Mouse (Mus musculus): ENCODE measurements around the gene Sept11.
A peak's percentile ranks its signal among the peaks of the same experiment; 100 is the strongest.

Gene Sept11

DNA sequence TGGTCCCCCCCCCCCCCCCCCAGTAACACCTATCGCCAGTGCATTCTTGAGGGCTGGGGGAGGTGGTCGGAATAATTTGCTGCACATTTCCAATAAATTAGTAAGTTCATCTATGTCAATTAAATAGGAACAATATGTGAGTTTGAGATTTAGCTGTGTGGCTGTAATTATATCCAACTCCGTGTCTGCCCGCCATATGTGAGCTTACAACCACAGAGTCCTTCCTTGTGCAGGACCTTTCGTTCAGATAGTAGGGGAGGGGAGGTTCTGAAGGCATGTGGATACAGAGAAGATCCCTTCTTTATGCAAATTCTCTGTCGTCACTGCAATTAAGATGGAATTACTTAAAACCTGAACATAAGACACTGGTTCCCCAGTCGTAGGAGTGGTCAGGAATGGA, 2.1 kb downstream of the Sept11 start:
- DNase-seq (ENCODE audit: low spot score): peak; percentile 50

DNA sequence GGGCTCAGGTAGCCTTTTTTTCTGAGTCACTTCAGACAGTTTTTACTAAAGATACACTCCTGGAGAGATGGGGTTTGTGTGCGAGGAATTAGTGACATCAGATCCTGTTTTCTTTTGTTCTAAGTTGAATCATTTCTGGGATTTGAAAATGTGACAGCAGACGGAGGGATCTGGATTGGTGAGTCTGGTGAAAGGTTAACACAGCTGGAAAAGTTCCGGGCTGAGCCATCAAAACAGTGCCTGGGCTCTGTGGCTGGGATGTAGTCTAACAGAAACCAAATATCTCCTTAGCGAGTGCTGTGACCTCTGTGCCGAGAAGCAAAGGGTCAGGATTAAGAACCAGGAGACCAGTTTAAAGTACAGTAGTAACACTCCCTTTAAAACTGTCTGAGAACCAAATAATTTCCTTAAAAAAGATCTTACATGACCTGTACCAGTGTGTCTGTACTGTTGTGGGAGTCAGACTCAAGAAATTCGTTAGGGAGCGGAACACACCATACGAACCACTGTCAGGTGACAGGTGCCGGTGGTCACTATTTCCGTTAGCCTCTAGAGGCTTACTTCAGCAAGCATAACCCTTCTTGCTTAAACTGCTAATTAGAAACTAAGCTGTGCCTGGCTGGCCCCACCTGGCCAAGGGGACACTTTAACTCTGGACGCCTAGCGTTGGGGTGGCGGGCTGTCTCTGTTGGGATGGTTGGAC, 4.1 kb downstream of the Sept11 start:
- DNase-seq (ENCODE audit: low spot score): no peak

DNA sequence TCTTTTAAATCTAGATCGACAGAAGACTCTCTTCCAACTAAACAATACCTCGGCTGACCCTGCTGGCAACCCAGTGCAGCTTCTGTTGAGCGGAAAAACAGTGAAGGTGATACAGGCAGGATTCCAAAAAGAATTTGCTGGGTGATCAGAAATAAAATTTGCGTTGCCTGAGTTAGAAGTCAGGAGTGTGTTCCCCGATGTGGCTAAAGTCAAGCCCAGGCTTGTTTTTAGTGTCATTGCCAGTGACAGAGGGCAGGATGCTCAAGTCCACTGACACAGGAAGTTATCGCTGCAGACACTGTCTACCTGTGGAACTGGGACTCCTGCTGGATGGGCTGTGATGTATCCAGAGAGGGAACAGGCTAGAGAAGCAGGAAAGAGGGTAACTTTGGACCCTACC, 5.0 kb downstream of the Sept11 start:
- no peak for DNase-seq (ENCODE audit: low spot score)

DNA sequence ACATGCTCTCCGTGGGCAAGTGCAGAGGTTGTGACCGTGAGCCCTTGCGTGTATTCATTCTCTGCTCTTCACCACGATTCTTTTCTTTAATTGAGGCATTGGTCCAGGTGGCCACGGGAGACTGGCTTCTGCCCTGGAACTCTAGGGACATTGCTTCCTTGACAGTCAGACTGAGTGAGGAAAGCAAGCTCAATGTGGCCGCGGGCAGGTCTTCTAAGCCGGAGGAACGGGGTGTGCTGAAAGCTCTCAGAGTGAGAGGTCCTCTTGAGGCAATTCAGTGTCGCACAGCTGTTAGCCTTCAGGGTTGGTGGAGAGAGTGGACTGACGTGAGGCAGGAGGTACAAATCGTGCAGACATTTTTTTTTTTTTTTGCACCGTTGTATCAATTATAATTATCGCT, 5.6 kb downstream of the Sept11 start:
- no peak for DNase-seq (ENCODE audit: low spot score)

DNA sequence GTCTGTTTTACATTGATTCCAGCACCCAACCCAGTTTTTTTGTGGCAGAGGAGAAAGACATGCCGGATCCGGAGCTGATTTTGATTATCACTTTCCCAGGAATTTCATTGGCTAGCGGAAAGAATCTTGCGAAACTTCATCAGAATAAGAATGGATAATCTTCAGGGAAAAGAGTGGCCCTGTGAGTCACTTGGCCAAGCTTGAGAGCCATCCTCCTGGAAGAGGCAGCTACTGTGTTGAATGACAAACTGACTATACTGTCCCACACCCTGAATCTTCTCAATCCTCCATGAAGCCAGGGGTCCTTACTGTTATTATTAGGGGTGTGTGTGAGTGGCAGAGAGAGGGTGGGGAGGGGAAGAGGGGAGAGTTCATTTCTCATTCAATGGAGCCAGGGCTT, 7.7 kb downstream of the Sept11 start:
- no peak for DNase-seq (ENCODE audit: low spot score)

DNA sequence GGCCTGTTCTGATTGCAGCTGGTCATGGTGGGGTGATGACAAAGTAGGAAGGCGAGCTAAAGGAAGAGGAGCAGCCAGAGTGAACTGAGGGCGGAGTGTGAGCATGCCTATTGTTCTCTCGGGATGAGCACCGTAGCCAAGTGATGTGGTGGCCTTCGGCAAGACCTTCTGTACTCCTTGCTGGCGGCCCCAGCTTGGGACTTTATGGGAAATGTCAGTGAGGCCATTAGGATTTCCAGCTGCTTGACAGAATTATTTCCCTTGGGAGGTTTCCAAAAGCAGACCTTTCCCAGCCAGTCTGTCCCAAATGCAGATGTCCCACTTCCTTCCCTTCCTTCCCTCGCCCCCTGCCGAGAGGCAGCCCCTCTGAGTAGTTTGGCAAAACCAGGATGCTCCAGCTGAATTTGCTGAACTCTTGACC, 8.1 kb downstream of the Sept11 start:
- DNase-seq (ENCODE audit: low spot score): no peak

DNA sequence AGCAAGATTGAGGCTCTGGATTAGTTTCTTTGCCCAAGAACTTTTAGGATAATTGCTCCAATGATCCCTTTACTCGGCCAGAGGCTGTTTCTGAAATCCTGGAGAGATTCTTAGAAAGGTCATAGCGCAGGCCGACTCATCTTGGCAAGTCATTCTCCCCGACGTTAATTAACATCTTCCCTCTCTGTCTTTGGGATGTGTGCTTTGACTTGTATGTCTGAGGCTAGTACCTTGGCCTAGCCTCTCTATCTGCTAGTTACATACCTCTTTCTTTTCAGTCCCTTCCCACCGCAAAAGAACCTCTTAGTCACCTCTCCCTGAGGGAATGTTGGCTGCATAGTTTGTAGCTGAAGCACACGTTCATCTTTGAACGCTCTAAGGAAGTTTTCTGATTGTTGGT, 10.4 kb downstream of the Sept11 start:
- DNase-seq (ENCODE audit: low spot score): no peak

DNA sequence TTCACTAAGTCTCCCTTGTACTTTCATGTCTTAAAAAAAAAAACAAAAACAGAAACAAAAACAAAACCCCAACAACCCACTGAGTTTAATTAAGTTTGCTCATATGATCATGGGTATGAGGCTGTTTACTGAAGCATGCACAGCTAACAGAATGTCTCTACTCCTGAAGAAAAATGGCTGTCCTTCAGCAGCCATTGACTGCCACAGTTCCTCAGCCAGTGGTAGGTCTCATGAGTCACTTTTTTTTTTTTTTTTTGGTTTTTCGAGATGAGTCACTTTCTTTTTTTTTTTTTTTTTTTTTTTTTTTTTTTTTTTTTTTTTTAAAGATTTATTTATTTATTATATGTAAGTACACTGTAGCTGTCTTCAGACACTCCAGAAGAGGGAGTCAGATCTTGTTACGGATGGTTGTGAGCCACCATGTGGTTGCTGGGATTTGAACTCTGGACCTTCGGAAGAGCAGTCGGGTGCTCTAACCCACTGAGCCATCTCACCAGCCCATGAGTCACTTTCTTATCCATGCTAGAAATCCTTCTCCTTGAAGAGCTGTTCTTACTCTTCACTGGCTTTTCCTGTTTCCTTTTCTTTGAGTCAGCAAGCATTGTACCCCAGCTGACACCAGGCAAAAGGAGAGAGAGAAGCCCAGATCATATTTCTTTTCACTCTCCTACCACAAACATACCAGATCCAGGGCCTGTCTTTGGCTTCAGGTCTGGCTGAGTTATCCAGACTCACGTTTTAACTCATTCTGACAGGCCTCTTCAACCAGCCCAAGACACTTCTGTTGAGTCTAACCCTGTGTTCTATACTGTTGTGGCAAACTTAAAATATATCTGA, 12.0 kb downstream of the Sept11 start:
- DNase-seq (ENCODE audit: low spot score): no peak

DNA sequence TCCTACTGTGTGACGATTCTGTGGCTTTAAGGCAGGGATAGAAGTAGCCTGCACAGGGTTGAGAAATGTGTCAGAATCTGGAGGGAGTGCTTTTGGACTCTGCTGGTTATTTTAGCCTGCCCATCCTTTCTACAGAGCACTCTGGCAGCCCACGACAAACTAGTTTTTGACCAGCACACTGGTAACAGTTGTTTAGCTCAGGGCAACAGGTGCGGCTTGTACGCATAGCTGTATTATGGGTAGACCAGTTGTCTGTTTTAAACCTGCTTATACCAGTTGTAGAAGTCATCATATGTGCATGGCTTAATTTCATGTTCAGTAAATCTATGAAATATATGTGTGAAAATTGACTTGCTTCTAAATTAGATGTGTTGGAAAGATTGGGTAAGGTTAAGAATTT, 12.8 kb downstream of the Sept11 start:
- DNase-seq (ENCODE audit: low spot score): no peak

DNA sequence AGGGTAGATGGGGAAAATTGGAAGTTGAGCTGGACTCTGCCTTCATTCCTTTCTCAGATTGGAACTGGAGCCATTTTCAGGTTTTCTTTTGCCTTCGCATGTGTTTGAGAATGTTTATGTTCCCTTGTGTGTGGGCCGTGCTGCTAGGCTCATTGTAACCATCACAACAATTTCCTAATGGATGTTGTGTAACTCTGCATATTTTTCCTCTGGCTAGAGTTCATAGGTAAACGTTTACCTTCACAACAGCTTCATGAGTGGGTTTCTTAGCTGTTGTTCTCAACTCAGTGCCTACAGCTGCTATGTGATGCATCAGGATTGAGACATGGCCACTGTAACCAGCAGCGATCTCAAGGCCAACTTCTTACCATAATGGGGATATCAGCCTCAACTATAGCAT, 15.5 kb downstream of the Sept11 start:
- no peak for DNase-seq (ENCODE audit: low spot score)

DNA sequence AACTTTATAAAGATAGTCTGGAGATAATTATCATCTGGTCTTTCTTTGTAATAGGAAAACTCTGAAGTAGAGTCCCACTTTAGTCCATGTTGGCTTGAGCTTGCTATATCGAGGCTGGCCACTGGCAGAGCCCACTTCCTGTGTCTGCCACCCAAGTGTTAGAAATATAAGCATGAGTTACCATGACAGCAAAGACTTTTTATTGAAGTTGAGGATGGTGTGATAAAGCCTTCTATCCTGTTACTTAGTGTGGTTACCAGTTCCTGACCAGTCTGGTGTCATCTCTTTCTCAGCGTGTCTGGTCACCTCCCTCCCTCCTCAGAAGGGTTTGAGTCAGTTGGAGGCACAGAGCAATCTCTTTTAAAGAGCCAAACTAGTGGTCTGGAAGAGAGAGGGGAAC, 16.3 kb downstream of the Sept11 start:
- no peak for DNase-seq (ENCODE audit: low spot score)

DNA sequence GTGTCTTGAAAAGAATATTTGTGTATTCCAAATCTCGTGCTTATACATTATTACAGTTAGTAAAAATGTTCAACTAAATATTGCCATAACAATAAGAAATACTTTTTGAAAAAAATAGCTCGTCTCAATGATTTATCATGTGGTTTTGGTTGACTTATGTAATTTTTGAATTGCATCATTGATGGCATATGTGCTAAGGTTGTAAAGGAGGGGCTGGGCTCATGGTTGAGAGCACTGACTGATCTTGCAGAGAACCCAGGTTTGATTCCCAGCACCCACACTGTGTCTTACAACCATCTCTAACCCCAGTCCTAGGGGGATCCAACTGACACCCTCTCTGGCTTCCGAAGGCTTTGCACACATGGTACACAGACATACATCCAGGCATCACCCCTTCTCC, 19.1 kb downstream of the Sept11 start:
- DNase-seq (ENCODE audit: low spot score): no peak

DNA sequence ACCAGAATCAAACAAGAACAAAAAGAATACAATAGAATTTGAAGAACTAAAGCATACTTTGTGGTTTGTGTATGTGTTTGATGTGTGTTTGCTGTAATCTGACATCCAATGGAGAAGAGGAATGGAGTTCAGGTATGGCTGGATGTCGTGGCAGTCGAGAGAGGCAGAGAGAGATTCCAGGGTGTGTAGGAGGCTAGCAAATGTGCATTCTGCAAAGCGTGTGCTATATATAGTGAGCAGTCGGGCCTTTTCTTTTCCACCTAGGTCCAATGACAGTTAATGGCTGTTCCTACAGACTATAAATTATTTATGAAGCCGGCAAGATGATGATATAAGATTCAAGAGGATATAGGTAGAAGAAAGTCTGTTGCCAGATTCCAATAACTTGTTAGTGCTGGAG, 20.3 kb downstream of the Sept11 start:
- no peak for DNase-seq (ENCODE audit: low spot score)

DNA sequence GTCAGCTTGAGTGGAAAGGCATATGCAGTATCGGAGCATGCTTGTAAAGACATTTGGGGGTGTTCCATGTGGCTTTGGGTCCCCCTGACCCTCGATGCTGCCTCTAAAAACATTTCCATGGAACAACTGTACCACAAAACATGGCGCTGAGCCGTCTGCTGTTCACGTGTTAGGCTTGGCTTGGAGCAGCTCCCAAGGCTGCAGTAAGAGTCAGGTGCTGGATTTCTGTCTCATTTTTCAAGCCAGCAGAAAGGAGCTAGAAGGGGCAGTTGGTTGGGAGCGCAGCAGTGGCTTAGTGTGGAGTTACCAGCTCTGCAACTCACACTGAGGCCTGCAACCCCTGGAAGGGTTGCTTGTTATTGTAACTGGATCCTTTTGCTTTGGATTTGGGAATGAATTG, 21.3 kb downstream of the Sept11 start:
- DNase-seq (ENCODE audit: low spot score): peak; percentile 42

DNA sequence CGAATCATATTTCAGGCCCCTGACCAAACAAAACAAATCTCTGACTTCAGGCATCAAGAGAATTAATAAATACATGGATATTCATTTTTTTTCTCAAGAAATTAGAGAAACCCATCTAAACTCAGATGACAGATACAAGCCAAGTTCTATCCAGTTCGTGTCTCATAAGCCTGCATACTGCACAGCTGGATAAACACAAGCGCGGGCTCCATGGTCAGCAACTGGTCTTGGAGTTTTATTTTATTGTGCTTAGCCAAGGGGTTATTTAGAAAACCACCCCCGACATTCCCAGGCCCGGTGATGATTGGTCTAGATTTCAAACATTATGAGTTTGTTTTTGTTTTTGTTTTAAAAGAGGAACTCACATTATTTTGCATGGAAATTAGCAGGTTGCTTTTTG, 21.8 kb downstream of the Sept11 start:
- no peak for DNase-seq (ENCODE audit: low spot score)

DNA sequence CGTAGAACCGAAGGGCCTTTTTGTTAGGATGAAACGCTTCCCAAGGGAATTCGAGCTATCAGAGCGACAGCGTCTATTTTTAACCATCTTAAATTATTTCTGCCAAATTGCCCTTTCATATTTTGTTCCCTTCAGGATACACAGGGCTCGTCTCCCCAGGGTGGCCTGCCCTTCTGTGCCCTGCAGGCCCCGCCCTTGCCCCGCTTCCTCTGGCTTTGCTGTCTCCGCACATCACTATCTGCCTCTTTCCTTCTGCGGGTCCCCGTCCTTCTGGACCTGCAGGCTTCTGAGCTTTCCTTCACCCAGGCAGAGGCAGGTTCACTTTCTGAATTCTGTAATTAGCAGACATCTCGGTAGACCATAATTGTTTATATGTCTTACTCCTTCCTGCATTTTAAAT, 22.6 kb downstream of the Sept11 start:
- DNase-seq (ENCODE audit: low spot score): no peak

DNA sequence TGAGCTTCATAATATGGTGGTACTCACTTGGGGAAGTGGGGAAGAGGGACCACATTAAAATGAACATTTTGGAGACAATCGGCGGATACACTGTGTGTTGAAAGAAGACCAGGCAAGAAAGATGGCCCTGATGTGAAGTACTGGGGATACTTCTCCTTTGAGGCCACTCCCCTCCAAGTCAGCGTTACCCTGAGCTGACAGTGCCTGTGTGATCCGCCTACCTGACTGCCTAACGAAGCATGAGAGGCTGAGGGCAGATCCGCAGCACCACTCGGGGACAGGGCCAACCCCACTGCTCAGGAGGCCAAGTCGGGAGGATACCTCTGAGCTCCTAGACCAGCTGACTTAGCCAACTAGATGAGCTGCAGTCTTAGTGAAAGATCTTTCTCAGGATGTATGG, 24.4 kb downstream of the Sept11 start:
- DNase-seq (ENCODE audit: low spot score): no peak

DNA sequence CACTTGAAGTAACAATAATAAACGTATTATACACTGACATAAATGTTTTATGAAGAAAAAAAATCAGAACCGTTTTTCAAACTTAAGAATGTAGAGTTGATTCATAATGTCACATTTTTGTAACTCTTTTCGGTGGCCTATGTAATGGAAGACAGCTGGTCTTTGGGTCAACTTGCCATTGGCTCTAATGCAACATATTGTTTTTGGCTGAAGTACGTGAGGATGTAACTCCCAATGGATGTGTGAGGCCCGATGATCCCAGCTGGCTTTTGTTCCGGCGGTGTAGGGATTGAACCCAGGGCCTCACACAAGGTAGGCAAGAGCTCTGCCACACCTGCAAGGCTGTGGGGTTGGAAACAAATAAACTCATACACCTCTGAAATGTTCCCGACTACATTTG, 28.4 kb downstream of the Sept11 start:
- no peak for DNase-seq (ENCODE audit: low spot score)

DNA sequence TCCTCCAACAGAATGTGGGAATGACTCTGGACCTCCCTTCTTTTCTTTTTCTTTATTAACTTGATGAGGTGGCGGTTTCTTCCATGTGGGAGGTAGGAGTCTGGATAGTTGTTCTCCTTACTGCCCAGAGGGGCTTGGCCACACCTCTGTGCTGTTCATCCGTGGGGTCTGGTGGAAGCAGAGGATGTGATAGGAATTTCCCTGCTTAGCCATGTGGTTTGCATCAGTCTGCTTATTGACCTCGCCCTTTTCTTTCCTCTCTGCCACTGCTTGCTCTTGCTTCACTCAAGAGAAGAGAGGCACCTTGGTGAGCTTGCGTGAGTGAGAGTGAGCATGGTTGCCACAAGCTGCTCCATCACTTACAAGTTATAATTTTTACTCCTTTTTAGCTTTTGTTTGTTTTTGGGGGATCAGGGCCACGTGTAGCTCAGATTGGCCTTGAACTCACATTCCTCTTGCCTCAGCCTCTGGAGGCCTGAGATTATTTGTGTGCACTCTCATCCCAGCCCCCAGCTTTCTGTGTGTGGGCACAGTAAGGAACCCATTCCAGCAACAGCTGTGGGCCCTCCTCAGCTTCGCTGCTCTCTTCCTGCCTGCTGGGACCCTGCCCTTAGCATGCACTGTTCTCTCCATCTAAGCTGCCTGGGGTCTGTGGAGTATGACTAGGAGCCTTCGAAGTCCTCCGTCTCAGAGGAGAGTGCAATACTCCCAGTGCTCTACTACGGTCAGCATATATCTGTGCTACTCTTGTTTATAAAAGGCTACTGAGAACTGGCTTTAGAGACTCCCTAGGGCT, 31.0 kb downstream of the Sept11 start:
- peak; percentile 67 for DNase-seq (ENCODE audit: low spot score)

DNA sequence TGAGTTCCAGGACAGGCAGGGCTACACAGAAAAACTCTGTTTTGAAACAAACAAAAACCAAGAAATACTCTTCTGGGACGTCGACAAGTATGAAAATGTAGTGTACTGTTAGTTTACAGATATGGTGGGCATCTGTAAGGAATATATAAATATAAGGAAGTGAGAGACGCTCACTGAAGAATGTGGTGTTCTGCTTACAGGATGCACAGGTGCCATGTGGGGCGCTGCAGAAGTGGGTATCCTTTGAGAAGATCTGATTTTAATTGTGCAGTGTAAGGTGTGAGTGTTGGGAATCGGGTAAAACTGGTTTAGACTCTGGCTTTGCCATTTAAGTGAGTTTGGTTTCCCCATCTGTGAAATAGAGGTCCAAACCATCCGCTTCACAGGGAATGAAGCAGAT, 32.1 kb downstream of the Sept11 start:
- no peak for DNase-seq (ENCODE audit: low spot score)

DNA sequence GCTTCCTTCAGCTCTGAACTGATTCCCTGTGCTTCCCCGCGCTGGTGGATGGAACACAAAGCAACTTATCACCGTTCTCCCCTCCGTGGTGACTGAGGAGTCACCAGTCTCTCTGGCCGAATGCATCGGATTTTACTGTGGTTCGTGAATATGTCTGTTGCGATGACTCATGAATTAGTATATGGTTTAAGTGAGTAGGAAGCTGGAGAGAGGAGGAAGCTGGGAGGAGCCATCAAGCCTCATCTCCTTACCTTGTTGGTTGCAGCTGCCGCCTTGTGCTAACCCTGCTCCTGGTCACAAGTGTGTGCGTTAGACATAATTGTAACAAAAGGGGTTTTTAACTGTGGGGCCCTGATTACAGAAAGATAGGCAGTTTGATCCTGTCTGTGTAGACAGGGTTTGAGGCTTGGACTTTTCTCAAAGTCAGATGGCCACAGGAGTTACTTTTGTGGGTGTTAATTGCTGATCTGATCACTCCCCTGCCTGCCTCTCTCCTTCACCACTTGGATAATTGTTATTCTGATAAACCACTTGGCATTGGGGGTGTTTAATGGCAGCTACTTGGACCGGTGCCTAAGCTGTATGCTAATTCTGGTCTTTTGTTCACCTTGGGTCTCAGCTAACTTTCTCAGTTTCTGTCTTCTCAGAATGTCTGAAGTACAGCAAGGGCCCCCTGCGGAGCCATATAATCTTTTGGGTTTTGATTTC, 33.1 kb downstream of the Sept11 start:
- DNase-seq (ENCODE audit: low spot score): peak; percentile 27

DNA sequence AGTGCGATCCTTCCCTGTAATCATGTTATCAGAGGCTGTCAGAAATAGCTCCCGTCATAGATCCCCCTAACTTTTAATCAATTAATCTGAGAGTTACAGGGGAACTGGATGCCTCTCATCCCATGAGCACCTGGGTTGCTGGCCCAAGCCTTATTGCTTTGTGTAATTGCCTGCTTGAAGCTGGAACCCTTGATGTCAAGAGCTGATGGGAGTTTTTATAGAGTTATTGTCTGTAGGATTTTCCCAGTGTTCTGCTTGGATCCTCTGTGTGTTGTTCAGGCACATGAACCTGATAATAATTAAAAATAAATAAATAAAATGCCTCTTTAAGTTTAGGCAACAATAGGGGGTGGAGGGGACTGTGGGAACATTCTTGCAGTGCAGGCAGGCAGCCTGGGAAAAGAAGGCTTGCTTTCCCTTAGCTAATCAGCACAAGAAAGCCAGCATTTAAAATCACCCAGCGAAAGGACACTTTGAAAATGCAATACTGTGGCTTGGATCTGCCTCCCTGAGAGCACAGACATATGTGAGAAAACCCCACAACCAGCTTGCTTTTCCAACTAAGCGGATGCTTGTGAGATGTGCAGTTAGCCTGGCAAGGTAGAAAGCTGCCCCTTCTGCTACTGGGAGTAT, 33.8 kb downstream of the Sept11 start:
- DNase-seq (ENCODE audit: low spot score): no peak
